Mouse (Mus musculus): Measurements from ENCODE around the gene Neurl4. TPM values are rescaled to one million over a fixed set of nuclear protein-coding genes. Genes with fewer than 3 reads are reported as not detected.

Neurl4 gene
- polyA plus RNA-seq, 1 experiment = 17.6 TPM

DNA sequence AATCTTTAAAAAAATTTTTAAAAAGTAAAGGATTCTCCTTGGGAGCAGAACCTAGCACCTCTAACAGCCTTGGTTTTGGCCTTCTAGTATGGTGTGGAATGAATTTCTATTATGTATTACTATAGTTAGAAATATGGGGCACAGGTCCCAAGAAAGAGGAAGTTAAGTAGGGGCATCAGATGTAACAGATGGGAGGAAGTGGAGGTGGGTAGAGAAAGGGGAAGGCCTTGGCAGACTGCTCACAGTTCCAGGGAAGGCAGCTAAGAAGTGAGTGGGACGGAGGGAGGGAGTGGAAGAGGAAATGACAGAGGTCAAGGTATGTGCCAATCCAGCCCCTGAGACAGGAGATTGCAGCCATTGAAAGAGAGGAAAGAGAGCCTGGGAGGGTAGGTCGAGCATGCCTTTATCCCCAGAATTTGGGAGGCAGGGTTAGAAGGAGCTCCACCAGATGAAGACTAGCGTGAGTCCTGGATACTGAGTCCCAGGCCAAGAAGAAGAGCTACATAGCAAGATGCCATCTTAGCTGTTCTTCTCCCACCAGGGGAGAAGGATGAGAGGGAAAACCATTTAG, 30.2 kb downstream of the Neurl4 start:
- no peaks in the 10 kb centered on the region for H3K9me3 ChIP-seq

DNA sequence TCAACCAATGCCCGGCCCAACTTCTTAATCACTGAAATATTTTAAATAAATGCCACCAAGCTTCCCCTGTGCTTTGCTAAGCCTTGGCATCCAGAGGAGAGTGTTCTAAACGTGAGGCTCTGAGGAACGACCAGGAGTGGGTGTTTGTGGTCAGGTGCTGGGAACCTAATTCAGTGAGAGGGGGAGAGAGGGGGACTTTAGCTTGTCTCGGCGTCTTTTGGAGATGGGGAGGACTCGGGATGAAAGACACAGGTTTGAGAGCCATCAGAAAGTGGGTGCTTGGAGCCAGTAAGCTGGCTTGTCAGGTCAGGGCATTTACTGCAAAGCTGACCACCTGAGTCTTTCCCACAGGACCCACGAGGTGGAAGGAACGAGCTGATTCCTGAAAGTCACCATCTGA, 30.9 kb downstream of the Neurl4 start:
- TF ChIP-seq GATA1 (IDR thresholded peaks at IDR 0.05; ENCODE audit: borderline replicate concordance, low read length) = no peak
- no peak for TF ChIP-seq FLI1 (IDR thresholded peaks at IDR 0.05; ENCODE audit: low read length)
- no peak overlapping the region for H3K4me3 ChIP-seq (replicated peaks)
- H3K4me1 ChIP-seq = peaks cover 51% of the 10 kb centered on the region
- no peaks in the 10 kb centered on the region for H3K9me3 ChIP-seq
- H3K36me3 ChIP-seq (replicated peaks; ENCODE audit: low read length) = no peaks in the 10 kb centered on the region
- peaks cover 26% of the 10 kb centered on the region for H3K27me3 ChIP-seq (replicated peaks)

More for the DNA sequence above, 30.2 kb downstream of the Neurl4 start:
- peaks cover 19% of the 10 kb centered on the region for H3K27me3 ChIP-seq (replicated peaks)
- no peak for TF ChIP-seq GATA1 (IDR thresholded peaks at IDR 0.05; ENCODE audit: borderline replicate concordance, low read length)
- no peak for TF ChIP-seq FLI1 (IDR thresholded peaks at IDR 0.05; ENCODE audit: low read length)
- H3K36me3 ChIP-seq (replicated peaks; ENCODE audit: low read length) = no peaks in the 10 kb centered on the region
- H3K4me3 ChIP-seq (replicated peaks) = peak overlapping the region; percentile 40
- peaks cover 44% of the 10 kb centered on the region for H3K4me1 ChIP-seq

DNA sequence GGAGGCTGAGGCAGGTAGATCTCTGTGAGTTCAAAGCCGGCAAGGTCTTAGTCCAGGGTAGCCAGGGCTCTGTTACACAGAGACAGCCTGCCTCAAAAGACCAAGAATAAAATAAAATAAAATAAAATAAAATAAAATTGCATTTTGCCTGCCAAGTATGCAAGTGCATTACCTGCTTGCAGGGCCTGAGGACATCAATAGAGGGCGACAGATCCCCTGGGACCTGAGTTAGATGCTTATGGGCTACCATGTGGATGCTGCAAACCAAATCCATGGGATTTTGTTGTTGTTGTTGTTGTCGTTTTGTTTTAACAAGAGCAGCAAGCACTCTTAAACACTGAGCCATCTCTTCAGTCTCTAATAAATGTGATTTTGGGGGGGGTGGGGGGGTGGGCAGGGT, 31.4 kb downstream of the Neurl4 start:
- Histone ChIP-seq H3K27me3 (replicated peaks) (peaks cover 31% of the 10 kb centered on the region), H3K4me3 (replicated peaks) (no peak overlapping the region), H3K9me3 (no peaks in the 10 kb centered on the region), H3K4me1 (peaks cover 54% of the 10 kb centered on the region), H3K36me3 (replicated peaks; ENCODE audit: low read length) (no peaks in the 10 kb centered on the region)
- TF ChIP-seq FLI1 (IDR thresholded peaks at IDR 0.05; ENCODE audit: low read length) (no peak), GATA1 (IDR thresholded peaks at IDR 0.05; ENCODE audit: borderline replicate concordance, low read length) (no peak)

DNA sequence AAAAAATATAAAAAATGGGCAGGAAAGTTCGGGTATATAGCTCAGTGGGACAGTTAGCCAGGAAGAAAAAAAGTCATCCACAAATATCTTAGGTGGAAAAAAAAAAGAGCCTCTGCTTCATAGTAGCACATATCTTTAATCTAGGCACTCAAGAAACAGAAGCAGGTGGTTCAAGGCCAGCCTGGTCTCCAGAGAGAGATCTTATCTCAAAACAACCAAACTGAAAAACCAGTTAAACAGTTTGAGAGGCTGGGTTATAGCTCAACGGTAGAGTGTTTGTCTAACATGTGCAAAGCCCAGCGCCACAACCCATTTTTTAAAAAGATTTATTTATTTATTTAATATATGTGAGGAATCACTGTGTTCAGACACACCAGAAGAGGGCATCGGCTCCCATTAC, 32.2 kb downstream of the Neurl4 start:
- Histone ChIP-seq H3K4me1 (peaks cover 54% of the 10 kb centered on the region), H3K36me3 (replicated peaks; ENCODE audit: low read length) (no peaks in the 10 kb centered on the region), H3K4me3 (replicated peaks) (no peak overlapping the region), H3K9me3 (no peaks in the 10 kb centered on the region), H3K27me3 (replicated peaks) (peaks cover 39% of the 10 kb centered on the region)
- no peak for TF ChIP-seq FLI1 (IDR thresholded peaks at IDR 0.05; ENCODE audit: low read length)
- TF ChIP-seq GATA1 (IDR thresholded peaks at IDR 0.05; ENCODE audit: borderline replicate concordance, low read length) = no peak

DNA sequence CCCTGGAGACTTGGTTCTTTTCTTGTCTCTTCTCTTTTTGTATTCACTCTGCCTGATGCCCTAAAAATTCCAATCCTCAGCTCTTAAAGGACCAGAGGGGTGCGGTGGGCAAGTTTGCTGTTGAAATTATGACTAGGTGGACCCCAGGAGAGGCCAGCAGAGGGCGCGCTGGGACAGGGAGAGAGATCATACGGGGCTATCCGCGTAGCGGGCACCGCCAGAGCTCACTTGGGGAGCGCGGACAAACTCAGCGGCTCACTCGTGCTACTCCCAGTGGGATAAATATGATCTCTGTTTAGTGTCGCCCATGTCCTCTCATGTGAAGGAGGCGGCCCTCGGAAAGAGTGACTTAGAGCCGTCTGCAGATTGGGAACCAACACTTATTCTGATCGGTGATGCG, 33.3 kb downstream of the Neurl4 start:
- H3K27me3 ChIP-seq (replicated peaks) = peaks cover 50% of the 10 kb centered on the region

DNA sequence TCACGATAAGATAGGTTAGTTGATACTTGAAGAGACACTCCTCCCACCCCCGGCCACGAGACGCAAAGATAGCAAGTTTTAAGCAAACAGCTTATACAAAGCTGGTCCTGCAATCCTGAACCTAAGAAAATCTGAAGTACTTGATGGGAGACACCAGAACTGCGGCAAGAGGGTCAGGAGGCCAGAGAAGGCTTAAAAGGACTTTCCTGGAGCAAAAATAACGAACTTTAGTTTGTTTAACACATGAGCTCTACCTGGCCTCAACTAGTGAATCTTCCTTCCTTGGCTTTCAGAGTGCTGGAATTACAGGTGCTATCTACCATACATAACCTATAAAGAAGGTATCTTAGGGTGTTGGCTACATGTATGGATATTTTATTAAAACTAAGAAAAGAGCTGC, 33.8 kb downstream of the Neurl4 start:
- Histone ChIP-seq H3K27me3 (replicated peaks) (peaks cover 55% of the 10 kb centered on the region), H3K4me3 (replicated peaks) (no peak overlapping the region), H3K4me1 (peaks cover 54% of the 10 kb centered on the region), H3K9me3 (no peaks in the 10 kb centered on the region), H3K36me3 (replicated peaks; ENCODE audit: low read length) (no peaks in the 10 kb centered on the region)
- TF ChIP-seq GATA1 (IDR thresholded peaks at IDR 0.05; ENCODE audit: borderline replicate concordance, low read length) (no peak), FLI1 (IDR thresholded peaks at IDR 0.05; ENCODE audit: low read length) (no peak)

More for the DNA sequence above, 33.3 kb downstream of the Neurl4 start:
- TF ChIP-seq FLI1 (IDR thresholded peaks at IDR 0.05; ENCODE audit: low read length) = no peak
- no peak for TF ChIP-seq GATA1 (IDR thresholded peaks at IDR 0.05; ENCODE audit: borderline replicate concordance, low read length)
- H3K9me3 ChIP-seq = no peaks in the 10 kb centered on the region
- H3K4me3 ChIP-seq (replicated peaks) = peak overlapping the region; percentile 85
- no peaks in the 10 kb centered on the region for H3K36me3 ChIP-seq (replicated peaks; ENCODE audit: low read length)
- H3K4me1 ChIP-seq = peaks cover 54% of the 10 kb centered on the region

DNA sequence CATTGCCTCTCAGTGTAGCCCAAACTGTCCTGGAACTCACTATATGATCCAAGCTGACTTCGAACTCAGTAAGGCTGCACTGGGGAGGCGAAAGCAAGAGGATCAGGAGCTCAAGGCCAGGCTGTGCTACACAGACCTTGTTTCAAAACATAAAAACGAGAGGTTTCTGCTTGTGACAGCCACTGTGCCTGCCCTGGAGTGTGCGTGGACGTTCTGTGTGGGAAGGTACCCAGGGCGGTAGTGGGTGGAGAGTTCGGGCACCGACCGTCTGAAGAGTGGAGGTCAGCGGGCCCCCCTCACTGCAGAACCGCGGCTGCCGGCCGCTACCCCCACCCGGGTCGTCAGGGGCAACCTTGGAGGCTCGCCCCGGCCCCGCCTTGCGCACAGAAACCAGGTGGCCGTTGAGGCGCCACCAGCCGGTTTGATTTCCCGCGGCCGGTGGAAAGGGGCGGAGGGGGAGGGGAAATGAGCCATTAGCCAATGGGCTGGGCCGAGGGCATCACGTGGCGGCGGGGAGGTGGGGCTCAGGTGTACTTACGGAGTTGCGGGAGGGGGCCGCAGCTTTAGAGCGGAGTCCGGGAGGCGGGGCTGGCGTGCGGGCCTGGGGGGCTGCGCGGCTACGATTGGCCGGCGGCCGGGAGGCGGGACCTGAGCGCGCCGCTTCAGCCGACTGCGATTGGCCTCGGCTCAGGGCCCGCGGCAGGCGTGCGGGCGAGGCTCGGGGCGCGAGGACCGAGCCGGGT, 34.4 kb downstream of the Neurl4 start, which contains the start of gene Ybx2:
Gene Ybx2 (plus strand): TSS at position 660 of the 743 bp plus-strand sequence.
- H3K27me3 ChIP-seq (replicated peaks) = peaks cover 61% of the 10 kb centered on the region
- H3K36me3 ChIP-seq (replicated peaks; ENCODE audit: low read length) = no peaks in the 10 kb centered on the region
- H3K4me3 ChIP-seq (replicated peaks) = peak within 1 kb of the TSS; percentile 90
- no peak for TF ChIP-seq GATA1 (IDR thresholded peaks at IDR 0.05; ENCODE audit: borderline replicate concordance, low read length)
- no peak for TF ChIP-seq FLI1 (IDR thresholded peaks at IDR 0.05; ENCODE audit: low read length)
- H3K9me3 ChIP-seq = no peaks in the 10 kb centered on the region
- peaks cover 54% of the 10 kb centered on the region for H3K4me1 ChIP-seq

DNA sequence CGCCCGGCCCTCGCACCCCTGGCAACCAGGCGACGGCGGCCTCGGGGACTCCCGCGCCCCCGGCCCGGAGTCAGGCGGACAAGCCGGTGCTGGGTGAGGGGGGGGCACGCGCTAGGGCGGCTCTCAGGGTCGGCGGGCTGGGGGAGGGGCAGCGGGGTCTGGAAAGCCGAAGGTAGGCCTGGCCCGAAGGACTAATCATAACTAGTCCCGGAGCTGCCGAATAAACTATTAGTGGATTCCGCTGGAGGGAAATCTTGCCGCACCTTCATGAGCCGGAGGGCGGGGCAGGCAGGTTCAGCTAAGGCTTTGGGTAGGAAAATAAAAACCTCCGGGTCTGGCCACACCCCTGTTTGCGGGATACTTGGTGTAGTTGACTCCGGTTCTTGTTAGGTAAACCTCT, 35.3 kb downstream of the Neurl4 start:
- Histone ChIP-seq H3K36me3 (replicated peaks; ENCODE audit: low read length) (no peaks in the 10 kb centered on the region), H3K4me1 (peaks cover 51% of the 10 kb centered on the region), H3K9me3 (no peaks in the 10 kb centered on the region), H3K4me3 (replicated peaks) (peak overlapping the region; percentile 90), H3K27me3 (replicated peaks) (peaks cover 69% of the 10 kb centered on the region)
- TF ChIP-seq GATA1 (IDR thresholded peaks at IDR 0.05; ENCODE audit: borderline replicate concordance, low read length) = no peak
- TF ChIP-seq FLI1 (IDR thresholded peaks at IDR 0.05; ENCODE audit: low read length) = no peak

DNA sequence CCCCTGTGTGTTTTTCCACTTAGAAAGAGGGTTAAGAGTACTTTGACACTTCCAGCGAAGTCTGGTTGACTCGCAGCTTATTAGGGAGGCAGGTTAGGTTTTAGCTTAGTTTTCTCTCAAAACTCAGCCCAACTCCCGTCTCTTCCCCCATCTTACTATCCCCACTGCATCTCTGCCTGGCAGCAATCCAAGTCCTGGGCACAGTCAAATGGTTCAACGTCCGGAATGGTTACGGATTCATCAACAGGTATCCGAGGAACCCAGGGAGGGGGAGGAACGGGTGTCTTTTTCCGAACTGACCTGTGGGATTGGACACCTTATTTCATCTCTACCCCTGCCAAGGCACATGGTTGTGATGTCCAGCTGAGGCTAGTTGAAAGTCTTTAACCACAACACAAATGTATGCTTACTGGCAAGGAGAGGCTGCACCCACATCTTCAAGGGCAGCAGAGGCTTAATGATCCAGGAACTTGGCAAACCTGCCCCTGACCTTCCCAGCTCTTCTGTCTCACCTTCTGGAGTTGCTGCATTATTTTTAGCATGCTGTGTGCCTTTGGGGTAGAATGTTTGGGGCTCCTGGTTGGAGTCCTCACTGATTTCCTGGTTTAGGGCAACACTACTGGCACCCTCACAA, 36.0 kb downstream of the Neurl4 start:
- peaks cover 72% of the 10 kb centered on the region for H3K27me3 ChIP-seq (replicated peaks)
- H3K36me3 ChIP-seq (replicated peaks; ENCODE audit: low read length) = no peaks in the 10 kb centered on the region
- peaks cover 44% of the 10 kb centered on the region for H3K4me1 ChIP-seq
- H3K9me3 ChIP-seq = no peaks in the 10 kb centered on the region
- TF ChIP-seq GATA1 (IDR thresholded peaks at IDR 0.05; ENCODE audit: borderline replicate concordance, low read length) (no peak), FLI1 (IDR thresholded peaks at IDR 0.05; ENCODE audit: low read length) (no peak)
- no peak overlapping the region for H3K4me3 ChIP-seq (replicated peaks)

DNA sequence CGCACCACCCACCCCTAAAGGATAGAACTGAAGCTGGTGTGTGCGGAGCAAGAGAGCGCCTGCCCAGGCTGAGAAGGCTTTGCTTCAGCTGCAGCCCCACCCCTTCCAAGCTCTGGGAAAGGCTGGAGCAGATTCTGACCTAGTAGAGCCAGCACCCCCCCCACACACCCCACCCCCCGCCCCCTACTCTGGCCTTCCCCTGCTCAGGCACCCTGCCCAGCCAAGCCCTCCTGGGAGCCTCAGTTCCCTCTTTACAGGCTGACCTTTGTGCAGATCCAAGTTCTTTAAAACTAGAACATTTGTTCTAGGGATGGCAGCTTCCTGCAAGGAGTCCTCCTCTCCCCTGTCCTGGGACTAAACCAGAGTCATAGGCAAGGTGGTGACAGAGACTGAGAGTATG, 36.5 kb downstream of the Neurl4 start:
- Histone ChIP-seq H3K4me1 (peaks cover 38% of the 10 kb centered on the region), H3K36me3 (replicated peaks; ENCODE audit: low read length) (no peaks in the 10 kb centered on the region), H3K27me3 (replicated peaks) (peaks cover 77% of the 10 kb centered on the region), H3K4me3 (replicated peaks) (no peak overlapping the region), H3K9me3 (no peaks in the 10 kb centered on the region)
- TF ChIP-seq GATA1 (IDR thresholded peaks at IDR 0.05; ENCODE audit: borderline replicate concordance, low read length) (no peak), FLI1 (IDR thresholded peaks at IDR 0.05; ENCODE audit: low read length) (no peak)
